Mouse (Mus musculus): Measurements from ENCODE around the gene Rab3a. TPM values are rescaled to one million over a fixed set of nuclear protein-coding genes. Genes with fewer than 3 reads are reported as not detected.

Gene Rab3a
- polyA plus RNA-seq, 1 experiment from 2014 or later, result 180 TPM

GRCm38 (mm10) chr8:70721601-70722000 is 32.9 kb upstream of the Rab3a start:
- no peaks in the 10 kb centered on the region for H3K9me3 ChIP-seq (replicated peaks)
- H3K9ac ChIP-seq, result no peak overlapping the region; the same call in 1 of the 2 replicates
- ATAC-seq, result no peak
- no peak overlapping the region for H3K27ac ChIP-seq
- peaks cover 3% of the 10 kb centered on the region; the same call in 1 of the 2 replicates for H3K4me1 ChIP-seq
- 84% methylated on average over 8 of the region's 8 CpGs for WGBS
- H3K27me3 ChIP-seq, result peaks cover 7% of the 10 kb centered on the region
- no peak overlapping the region for H3K4me2 ChIP-seq
- no peak overlapping the region for H3K4me3 ChIP-seq
- H3K36me3 ChIP-seq (ENCODE audit: poor library complexity, severe bottlenecking), result no peaks in the 10 kb centered on the region

- Histone ChIP-seq H3K9me3 (replicated peaks) (no peaks in the 10 kb centered on the region), H3K27ac (no peak within 1 kb of the TSS), H3K4me2 (no peak within 1 kb of the TSS), H3K36me3 (ENCODE audit: poor library complexity, severe bottlenecking) (no peaks in the 10 kb centered on the region), H3K9ac (peak within 1 kb of the TSS; percentile 13; the same call in 1 of the 2 replicates), H3K4me3 (no peak within 1 kb of the TSS), H3K27me3 (peaks cover 25% of the 10 kb centered on the region), H3K4me1 (no peaks in the 10 kb centered on the region)
- ATAC-seq, result no peak
- 73% methylated on average over 7 of the region's 7 CpGs for WGBS
Observed at GRCm38 (mm10) chr8:70723486-70724210, 30.8 kb upstream of the Rab3a start, which contains the start of gene Pde4c. TSS of gene Pde4c (plus strand) at chr8:70723720.

DNA sequence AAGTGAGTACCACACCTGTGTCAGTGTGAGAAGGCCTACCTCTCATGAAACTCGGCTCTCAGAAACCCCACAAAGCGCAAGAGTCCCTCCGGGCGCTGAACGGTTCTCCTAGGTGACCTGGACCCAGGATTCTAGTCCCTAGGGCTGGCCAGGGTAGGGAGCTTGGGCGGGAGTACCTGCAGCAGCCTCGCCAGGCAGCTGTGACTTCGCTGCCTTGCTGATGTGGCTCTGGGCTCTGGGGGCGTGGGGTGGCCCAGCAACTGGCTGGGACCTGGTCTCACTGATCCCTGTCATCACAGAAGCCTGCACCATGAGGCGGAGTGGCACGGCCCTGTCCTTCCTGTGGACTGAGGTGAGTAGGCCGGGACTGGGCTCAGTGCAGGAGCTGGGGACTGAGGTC is 30.3 kb upstream of the Rab3a start:
- 73% methylated on average over 12 of the region's 12 CpGs for WGBS
- no peaks in the 10 kb centered on the region for H3K9me3 ChIP-seq (replicated peaks)
- peaks cover 31% of the 10 kb centered on the region for H3K27me3 ChIP-seq
- H3K4me2 ChIP-seq, result no peak overlapping the region
- H3K27ac ChIP-seq, result no peak overlapping the region
- H3K9ac ChIP-seq, result no peak overlapping the region
- no peak for ATAC-seq
- no peak overlapping the region for H3K4me3 ChIP-seq
- H3K4me1 ChIP-seq, result no peaks in the 10 kb centered on the region
- H3K36me3 ChIP-seq (ENCODE audit: poor library complexity, severe bottlenecking), result no peaks in the 10 kb centered on the region

GRCm38 (mm10) chr8:70725792-70726447 is 28.6 kb upstream of the Rab3a start:
- no peak overlapping the region for H3K9ac ChIP-seq
- no peaks in the 10 kb centered on the region for H3K36me3 ChIP-seq (ENCODE audit: poor library complexity, severe bottlenecking)
- no peaks in the 10 kb centered on the region for H3K9me3 ChIP-seq (replicated peaks)
- 30% methylated on average over 14 of the region's 14 CpGs for WGBS
- H3K4me1 ChIP-seq, result peaks cover 4% of the 10 kb centered on the region
- peaks cover 42% of the 10 kb centered on the region for H3K27me3 ChIP-seq
- no peak for ATAC-seq
- no peak overlapping the region for H3K4me2 ChIP-seq
- H3K4me3 ChIP-seq, result no peak overlapping the region
- no peak overlapping the region for H3K27ac ChIP-seq

DNA sequence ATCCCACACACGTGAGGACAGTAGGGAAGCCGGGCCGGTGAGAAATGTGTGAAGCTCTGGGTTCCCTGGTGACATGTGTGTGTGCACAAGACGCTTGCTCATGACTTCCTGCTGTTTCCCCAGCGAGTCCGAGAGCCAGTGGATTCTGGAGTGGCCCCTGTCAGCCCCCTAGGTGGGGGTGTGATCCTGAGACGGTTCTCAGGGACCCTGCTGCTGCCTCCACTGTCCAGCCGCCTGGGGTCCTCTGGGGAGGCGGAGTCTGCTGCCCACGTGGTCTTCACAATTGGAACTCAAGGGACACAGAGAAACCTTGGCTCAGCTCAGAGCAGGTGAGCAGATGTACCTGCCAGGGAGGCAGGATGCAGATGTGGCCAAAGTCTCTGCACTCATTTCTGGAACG is 27.8 kb upstream of the Rab3a start:
- 45% methylated on average over 11 of the region's 11 CpGs for WGBS
- Histone ChIP-seq H3K4me2 (no peak overlapping the region), H3K36me3 (ENCODE audit: poor library complexity, severe bottlenecking) (no peaks in the 10 kb centered on the region), H3K27ac (no peak overlapping the region), H3K9me3 (replicated peaks) (no peaks in the 10 kb centered on the region), H3K4me1 (peaks cover 4% of the 10 kb centered on the region), H3K4me3 (no peak overlapping the region), H3K27me3 (peaks cover 50% of the 10 kb centered on the region), H3K9ac (no peak overlapping the region)
- ATAC-seq, result no peak

GRCm38 (mm10) chr8:70729808-70730475 is 24.5 kb upstream of the Rab3a start:
- peaks cover 59% of the 10 kb centered on the region for H3K27me3 ChIP-seq
- WGBS, result 5% methylated on average over 34 of the region's 34 CpGs
- peak overlapping the region; percentile 43; the same call in 1 of the 2 replicates for H3K9ac ChIP-seq
- H3K27ac ChIP-seq, result no peak overlapping the region
- H3K36me3 ChIP-seq (ENCODE audit: poor library complexity, severe bottlenecking), result no peaks in the 10 kb centered on the region
- H3K4me3 ChIP-seq, result peak overlapping the region; percentile 23
- ATAC-seq, result no peak
- peaks cover 4% of the 10 kb centered on the region for H3K4me1 ChIP-seq
- H3K9me3 ChIP-seq (replicated peaks), result no peaks in the 10 kb centered on the region
- H3K4me2 ChIP-seq, result peak overlapping the region; percentile 50

DNA sequence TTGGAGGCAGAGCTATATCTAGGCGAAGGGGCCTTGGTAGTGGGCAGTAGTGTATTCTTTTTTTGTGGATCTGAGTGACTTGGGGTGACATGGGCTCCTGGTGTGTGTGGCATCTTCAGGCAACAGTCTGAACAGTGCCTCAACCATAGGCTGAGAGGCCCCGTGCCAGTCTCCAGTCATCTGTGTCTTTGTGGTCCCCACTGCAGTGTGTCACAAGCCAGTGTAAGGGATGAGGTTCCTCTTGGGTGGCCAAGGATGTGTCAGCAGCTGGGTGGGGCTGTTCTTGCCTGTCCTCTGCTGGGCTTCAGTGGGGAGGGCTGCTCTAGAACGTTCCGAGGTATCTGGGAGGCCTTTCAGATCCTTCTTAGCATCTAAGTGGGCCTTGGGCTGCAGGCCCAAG is 23.5 kb upstream of the Rab3a start:
- H3K4me2 ChIP-seq, result no peak overlapping the region
- no peak for ATAC-seq
- no peak overlapping the region for H3K4me3 ChIP-seq
- no peaks in the 10 kb centered on the region for H3K36me3 ChIP-seq (ENCODE audit: poor library complexity, severe bottlenecking)
- no peak overlapping the region for H3K27ac ChIP-seq
- H3K9me3 ChIP-seq (replicated peaks), result no peaks in the 10 kb centered on the region
- H3K9ac ChIP-seq, result no peak overlapping the region
- H3K27me3 ChIP-seq, result peaks cover 62% of the 10 kb centered on the region
- WGBS, result 86% methylated on average over 4 of the region's 4 CpGs
- H3K4me1 ChIP-seq, result peaks cover 4% of the 10 kb centered on the region

DNA sequence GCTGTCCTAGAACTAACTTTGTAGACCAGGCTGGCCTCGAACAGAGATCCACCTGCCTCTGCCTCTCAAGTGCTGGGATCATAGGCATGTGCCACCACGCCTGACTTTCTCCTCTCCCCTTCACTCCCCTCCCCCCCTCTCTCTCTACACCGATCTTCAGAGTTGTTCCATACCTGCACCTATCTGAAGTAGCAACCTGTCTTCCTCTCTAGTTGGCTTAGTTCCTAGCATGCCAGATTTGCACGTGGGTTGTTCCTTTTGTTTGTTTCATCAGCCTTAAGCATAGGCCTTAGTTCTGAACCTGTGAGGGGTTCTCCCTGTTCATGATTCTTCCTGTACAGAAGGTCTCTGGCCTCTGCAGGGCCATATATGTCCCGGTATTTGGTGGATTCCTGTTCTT is 16.8 kb upstream of the Rab3a start:
- Histone ChIP-seq H3K4me3 (no peak overlapping the region), H3K4me1 (no peaks in the 10 kb centered on the region), H3K27ac (no peak overlapping the region), H3K36me3 (ENCODE audit: poor library complexity, severe bottlenecking) (no peaks in the 10 kb centered on the region), H3K9ac (no peak overlapping the region), H3K4me2 (no peak overlapping the region), H3K9me3 (replicated peaks) (no peaks in the 10 kb centered on the region), H3K27me3 (peaks cover 40% of the 10 kb centered on the region)
- WGBS, result 67% methylated on average over 5 of the region's 5 CpGs
- no peak for ATAC-seq

DNA sequence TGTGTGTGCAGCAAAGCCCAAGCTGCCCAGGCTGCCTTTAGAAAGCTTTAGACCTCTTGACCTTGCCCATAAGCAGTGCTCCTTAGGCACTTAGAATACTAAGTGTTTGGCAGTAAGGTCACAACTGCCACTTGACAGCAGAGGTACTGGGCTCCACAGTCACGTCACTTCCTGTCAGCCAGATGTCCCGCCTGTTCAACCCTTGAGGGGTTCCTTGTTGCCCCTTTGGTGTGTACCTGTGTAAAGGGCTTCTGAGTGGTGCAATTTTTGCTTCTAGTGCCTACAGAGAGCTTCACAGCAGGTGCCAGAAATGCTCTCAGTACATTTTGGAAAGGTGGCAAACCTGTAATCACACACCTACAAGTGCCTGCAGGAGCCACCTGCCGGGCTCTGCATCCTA is 16.3 kb upstream of the Rab3a start:
- Histone ChIP-seq H3K4me3 (no peak overlapping the region), H3K9me3 (replicated peaks) (no peaks in the 10 kb centered on the region), H3K36me3 (ENCODE audit: poor library complexity, severe bottlenecking) (no peaks in the 10 kb centered on the region), H3K27ac (no peak overlapping the region), H3K4me1 (peaks cover 4% of the 10 kb centered on the region), H3K4me2 (no peak overlapping the region), H3K27me3 (peaks cover 45% of the 10 kb centered on the region), H3K9ac (no peak overlapping the region)
- ATAC-seq, result no peak
- WGBS, result 74% methylated on average over 3 of the region's 3 CpGs

DNA sequence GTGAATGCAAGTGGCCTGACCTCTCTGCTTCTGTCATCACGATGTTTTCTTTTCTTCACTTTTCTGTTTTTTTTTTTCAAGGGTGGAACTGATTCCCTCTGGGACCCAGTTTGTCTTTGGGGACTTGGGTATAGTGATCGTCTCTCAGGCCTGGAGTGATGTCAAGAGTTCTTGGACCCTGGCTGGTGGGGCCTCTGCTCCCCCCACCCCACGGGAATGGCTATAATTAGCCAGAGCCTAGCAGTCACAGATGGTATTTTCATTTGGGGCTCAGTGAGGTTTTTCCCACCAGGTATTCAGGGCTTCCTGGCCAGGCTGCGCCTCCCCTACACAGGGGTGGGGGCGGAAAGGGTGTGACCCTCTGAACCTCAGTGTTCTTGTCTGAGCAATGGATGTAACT is 12.8 kb upstream of the Rab3a start:
- peaks cover 76% of the 10 kb centered on the region for H3K27me3 ChIP-seq

DNA sequence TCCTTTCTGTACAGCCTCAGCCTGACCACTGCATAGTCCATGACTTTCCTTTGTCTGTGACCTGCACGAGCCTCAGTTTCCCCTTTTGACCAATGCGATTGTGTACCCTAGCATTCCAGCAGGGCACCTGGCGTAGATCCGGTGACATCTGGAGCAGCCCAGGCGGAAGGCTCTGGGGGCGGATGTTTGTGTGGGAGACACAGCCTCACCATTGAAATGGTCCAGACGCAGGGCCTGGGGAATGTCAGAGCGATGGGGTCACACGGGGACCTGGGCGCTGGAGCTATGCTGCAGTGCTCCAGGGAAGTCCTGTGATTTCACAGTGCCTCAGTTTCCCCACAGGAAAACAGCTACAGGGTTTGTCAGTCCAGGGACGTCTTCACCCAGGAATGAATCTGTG is 12.3 kb upstream of the Rab3a start:
- H3K4me3 ChIP-seq, result no peak overlapping the region
- H3K27ac ChIP-seq, result no peak overlapping the region
- no peak overlapping the region; the same call in 1 of the 2 replicates for H3K9ac ChIP-seq
- no peaks in the 10 kb centered on the region for H3K36me3 ChIP-seq (ENCODE audit: poor library complexity, severe bottlenecking)
- peaks cover 81% of the 10 kb centered on the region for H3K27me3 ChIP-seq
- no peaks in the 10 kb centered on the region for H3K9me3 ChIP-seq (replicated peaks)
- 76% methylated on average over 11 of the region's 11 CpGs for WGBS
- no peak for ATAC-seq
- H3K4me2 ChIP-seq, result no peak overlapping the region
- H3K4me1 ChIP-seq, result peaks cover 16% of the 10 kb centered on the region

More for the DNA sequence above, 12.8 kb upstream of the Rab3a start:
- 66% methylated on average over 5 of the region's 5 CpGs for WGBS
- ATAC-seq, result no peak
- H3K27ac ChIP-seq, result no peak overlapping the region
- H3K9me3 ChIP-seq (replicated peaks), result no peaks in the 10 kb centered on the region
- H3K4me2 ChIP-seq, result no peak overlapping the region
- no peak overlapping the region for H3K9ac ChIP-seq
- no peaks in the 10 kb centered on the region for H3K36me3 ChIP-seq (ENCODE audit: poor library complexity, severe bottlenecking)
- H3K4me3 ChIP-seq, result no peak overlapping the region
- H3K4me1 ChIP-seq, result peaks cover 16% of the 10 kb centered on the region

DNA sequence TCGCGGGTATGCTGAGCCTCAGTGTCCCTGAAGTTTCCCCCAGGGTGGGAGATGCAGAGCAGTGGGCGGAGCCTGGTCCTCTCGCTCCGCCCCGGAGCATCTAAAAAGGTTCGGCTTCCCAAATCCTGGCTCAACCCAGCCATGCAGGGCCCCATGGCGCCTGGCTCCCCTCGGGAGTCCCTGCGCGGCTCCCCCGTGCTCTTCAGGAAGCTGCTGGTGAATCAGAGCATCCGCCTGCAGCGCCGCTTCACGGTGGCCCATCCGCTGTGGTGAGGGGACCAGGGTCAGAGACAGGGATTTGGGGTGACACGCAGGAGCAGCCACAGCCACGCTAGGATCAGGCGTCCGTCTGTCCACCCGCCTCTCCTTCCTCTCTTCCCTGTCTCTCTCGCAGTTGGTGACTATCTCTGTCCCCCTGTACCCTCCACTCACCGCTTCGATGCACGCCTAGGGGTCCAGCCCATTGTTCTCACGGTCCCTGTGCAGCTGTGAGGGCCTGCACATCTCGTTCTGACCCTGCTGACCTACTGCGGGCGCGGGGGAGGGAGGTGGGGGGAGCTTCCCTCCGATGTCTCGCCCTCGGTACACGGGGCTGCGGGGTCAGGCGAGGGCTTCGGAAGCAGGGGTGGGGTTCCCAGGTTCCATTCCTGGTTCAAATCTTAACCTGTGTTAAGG is 11.4 kb upstream of the Rab3a start:
- no peak overlapping the region for H3K27ac ChIP-seq
- ATAC-seq, result no peak
- peak overlapping the region; percentile 31 for H3K4me3 ChIP-seq
- 2% methylated on average over 38 of the region's 38 CpGs for WGBS
- peak overlapping the region; percentile 51 for H3K9ac ChIP-seq
- peaks cover 83% of the 10 kb centered on the region for H3K27me3 ChIP-seq
- H3K4me1 ChIP-seq, result peaks cover 16% of the 10 kb centered on the region
- H3K9me3 ChIP-seq (replicated peaks), result no peaks in the 10 kb centered on the region
- no peaks in the 10 kb centered on the region for H3K36me3 ChIP-seq (ENCODE audit: poor library complexity, severe bottlenecking)
- peak overlapping the region; percentile 57 for H3K4me2 ChIP-seq

All from forebrain, embryonic 13.5 days (tissue).